Mouse (Mus musculus): ENCODE data around the gene Sri.

GRCm38 (mm10) chr5:8013276-8013675 is 32.6 kb upstream of the Sri start:
- no peak for TF ChIP-seq POLR2A (IDR thresholded peaks at IDR 0.05; ENCODE audit: low read depth, low read length)
- TF ChIP-seq CTCF (IDR thresholded peaks at IDR 0.05; ENCODE audit: extremely low read depth, insufficient read depth, insufficient read length, insufficient replicate concordance) = no peak
